ENCODE assay signal across 17 mouse cellular contexts in genomic region chr2:109949519-109949918, GRCm38 (mm10).
"Had no signal": no experiment of that assay in that cellular context is flagged by ENCODE, and none has a peak within 500 bp of the region (broad histone marks: within the 10 kb centered on the region; RNA-seq: fewer than 3 reads in every experiment).

No protein-coding gene starts in this region.

- H3K27ac ChIP-seq: lung, embryonic 15.5 days; macrophage; midbrain, embryonic 13.5 days; midbrain, embryonic 15.5 days; neural tube, embryonic 12.5 days; stomach, embryonic 15.5 days; stomach, postnatal 0 days had no signal

- H3K9ac ChIP-seq: lung, embryonic 15.5 days; midbrain, embryonic 13.5 days; midbrain, embryonic 15.5 days; neural tube, embryonic 12.5 days; stomach, embryonic 15.5 days had no signal

- H3K9me3 ChIP-seq: lung, embryonic 15.5 days; midbrain, embryonic 13.5 days; midbrain, embryonic 15.5 days; neural tube, embryonic 12.5 days; stomach, embryonic 15.5 days had no signal

- H3K4me2 ChIP-seq: lung, embryonic 15.5 days; midbrain, embryonic 11.5 days; midbrain, embryonic 13.5 days; midbrain, embryonic 15.5 days; neural tube, embryonic 12.5 days; stomach, embryonic 15.5 days had no signal

- H3K4me3 ChIP-seq: lung, embryonic 15.5 days; megakaryocyte, embryonic 14.5 days; midbrain, embryonic 13.5 days; midbrain, embryonic 15.5 days; neural tube, embryonic 12.5 days; stomach, embryonic 15.5 days had no signal

- H3K27me3 ChIP-seq: lung, embryonic 15.5 days; midbrain, embryonic 15.5 days; neural tube, embryonic 12.5 days; stomach, embryonic 15.5 days had no signal

- H3K4me1 ChIP-seq: lung, embryonic 15.5 days had no signal

- H3K36me3 ChIP-seq: lung, embryonic 15.5 days; midbrain, embryonic 13.5 days; midbrain, embryonic 15.5 days; neural tube, embryonic 12.5 days; stomach, embryonic 15.5 days had no signal

- ATAC-seq: lung, postnatal 0 days; midbrain, embryonic 13.5 days; midbrain, embryonic 15.5 days had no signal

- DNase-seq: lung, adult 2 months; lung, postnatal 14 days; lung, postnatal 36 days; right cerebral cortex, postnatal 14 days; thymus, adult 2 months; thymus, postnatal 25 days; thymus, postnatal 4 days had no signal
